Mouse (Mus musculus) MEL (cell line): ENCODE measurements at regions not wholly inside any gene's neighbourhood (a gene's known extent, or its start where the extent isn't known, plus 50 kb on each side); places are given as distances from the start of the nearest gene placed in this dataset.

Source experiments
- DNase-seq: peaks from one replicate; pipeline ENCODE4 v3.0.0; 2011; ENCODE audit warnings: low read depth, low spot score
- H3K27ac ChIP-seq: 2 replicates; pipeline ENCODE4 v1.5.1; 2012; ENCODE audit warnings: low read depth, mild to moderate bottlenecking, control low read depth, low read length, moderate library complexity; ENCODE audit not compliant: control insufficient read depth
- H3K27me3 ChIP-seq, 2 experiments: fragments of 150-350 bp in 1 of 2; sonication (generic) in 1 of 2; 2 replicates each; pipeline ENCODE4 v1.6.1; 2012; ENCODE audit warnings: low read length in 2 of 2, mild to moderate bottlenecking in 2 of 2, improper control_type of control experiment in 1 of 2, moderate library complexity in 1 of 2; ENCODE audit not compliant: insufficient read depth in 2 of 2, control insufficient read depth in 1 of 2
- H3K36me3 ChIP-seq, 2 experiments: 2 replicates each; pipeline ENCODE4 v1.6.1; 2012 to 2014; ENCODE audit warnings: low read length in 2 of 2, improper control_type of control experiment in 1 of 2, inconsistent platforms in 1 of 2, mild to moderate bottlenecking in 1 of 2; ENCODE audit not compliant: insufficient read depth in 2 of 2, control insufficient read depth in 1 of 2
- H3K4me1 ChIP-seq, 2 experiments: fragments of 150-350 bp in 1 of 2; sonication (generic) in 1 of 2; 2 replicates each; pipeline ENCODE4 v1.6.1; 2012; ENCODE audit warnings: low read length in 2 of 2, improper control_type of control experiment in 1 of 2, mild to moderate bottlenecking in 1 of 2; ENCODE audit not compliant: insufficient read depth in 2 of 2, control insufficient read depth in 1 of 2
- H3K4me3 ChIP-seq, 2 experiments: fragments of 150-350 bp in 1 of 2; sonication (generic) in 1 of 2; 2 replicates each; pipeline ENCODE4 v1.5.1; 2012; ENCODE audit warnings: low read depth in 2 of 2, low read length in 2 of 2, mild to moderate bottlenecking in 2 of 2, moderate library complexity in 2 of 2, control low read depth in 1 of 2, improper control_type of control experiment in 1 of 2; ENCODE audit not compliant: control insufficient read depth in 1 of 2, insufficient read depth in 1 of 2
- H3K79me2 ChIP-seq: 2 replicates; pipeline ENCODE4 v1.6.1; 2012; ENCODE audit warnings: mild to moderate bottlenecking, low read length, moderate library complexity; ENCODE audit not compliant: control insufficient read depth, poor library complexity, insufficient read depth
- H3K9ac ChIP-seq: 2 replicates; pipeline ENCODE4 v1.6.1; 2012; ENCODE audit warnings: low read depth, mild to moderate bottlenecking, control low read depth, low read length, moderate library complexity; ENCODE audit not compliant: control insufficient read depth, poor library complexity, severe bottlenecking
- H3K9me3 ChIP-seq: fragments of 150-350 bp; sonication (generic); replicated peaks from 2 replicates; pipeline ENCODE4 v1.6.1; 2012; ENCODE audit warnings: mild to moderate bottlenecking, low read length, improper control_type of control experiment, moderate library complexity; ENCODE audit not compliant: insufficient read depth
- BHLHE40 ChIP-seq: IDR thresholded peaks from 2 replicates; pipeline ENCODE4 v1.6.1; 2012; ENCODE audit warnings: low read depth, mild to moderate bottlenecking, inconsistent platforms, low read length, improper control_type of control experiment, borderline replicate concordance
- CHD2 ChIP-seq: IDR thresholded peaks from 2 replicates; pipeline ENCODE4 v1.6.1; 2011; ENCODE audit warnings: low read length, improper control_type of control experiment
- ELF1 ChIP-seq: IDR thresholded peaks from 2 replicates; pipeline ENCODE4 v1.6.1; 2014; ENCODE audit warnings: low read depth, mild to moderate bottlenecking, inconsistent platforms, low read length, improper control_type of control experiment, moderate library complexity
- EP300 ChIP-seq, 2 experiments: IDR thresholded peaks; 2 replicates each; pipeline ENCODE4 v1.6.1; 2011; ENCODE audit warnings: improper control_type of control experiment in 2 of 2, low read length in 2 of 2, low read depth in 1 of 2, mild to moderate bottlenecking in 1 of 2
- GABPA ChIP-seq: IDR thresholded peaks from 2 replicates; pipeline ENCODE4 v1.6.1; 2012; ENCODE audit warnings: low read depth, mild to moderate bottlenecking, inconsistent platforms, low read length, improper control_type of control experiment, moderate library complexity
- GATA1 ChIP-seq: IDR thresholded peaks from 2 replicates; pipeline ENCODE4 v1.6.1; 2011; ENCODE audit warnings: low read depth, low read length, improper control_type of control experiment
- HCFC1 ChIP-seq: IDR thresholded peaks from 2 replicates; pipeline ENCODE4 v1.6.1; 2012; ENCODE audit warnings: low read depth, mild to moderate bottlenecking, inconsistent platforms, low read length, improper control_type of control experiment, moderate library complexity
- KAT2A ChIP-seq: conservative IDR thresholded peaks from 2 replicates; pipeline ENCODE4 v1.6.1; 2012; ENCODE audit warnings: low read depth, low read length, improper control_type of control experiment, inconsistent platforms
- MAFK ChIP-seq: IDR thresholded peaks from 2 replicates; pipeline ENCODE4 v1.6.1; 2011; ENCODE audit warnings: low read depth, mild to moderate bottlenecking, low read length, improper control_type of control experiment, borderline replicate concordance
- MAZ ChIP-seq: IDR thresholded peaks from 2 replicates; pipeline ENCODE4 v1.6.1; 2012; ENCODE audit warnings: low read depth, mild to moderate bottlenecking, inconsistent platforms, low read length, improper control_type of control experiment
- MEF2A ChIP-seq: IDR thresholded peaks from 2 replicates; pipeline ENCODE4 v1.6.1; 2014; ENCODE audit warnings: low read depth, mild to moderate bottlenecking, inconsistent platforms, low read length, improper control_type of control experiment; ENCODE audit not compliant: poor library complexity, insufficient replicate concordance, severe bottlenecking; ENCODE audit errors: extremely low read depth
- MYB ChIP-seq: IDR thresholded peaks from 2 replicates; pipeline ENCODE4 v1.6.1; 2011; ENCODE audit warnings: mild to moderate bottlenecking, low read depth, low read length, improper control_type of control experiment
- MYC ChIP-seq: IDR thresholded peaks from 2 replicates; pipeline ENCODE4 v1.6.1; 2011; ENCODE audit warnings: low read depth, mild to moderate bottlenecking, low read length, improper control_type of control experiment, moderate library complexity
- NELFE ChIP-seq: IDR thresholded peaks from 2 replicates; pipeline ENCODE4 v1.6.1; 2011; ENCODE audit warnings: low read depth, low read length, improper control_type of control experiment
- NRF1 ChIP-seq: IDR thresholded peaks from 2 replicates; pipeline ENCODE4 v1.6.1; 2014; ENCODE audit warnings: low read depth, mild to moderate bottlenecking, inconsistent platforms, low read length, improper control_type of control experiment, moderate library complexity; ENCODE audit not compliant: poor library complexity, insufficient read depth, severe bottlenecking
- POLR2A ChIP-seq, 2 experiments: IDR thresholded peaks; 2 replicates each; pipeline ENCODE4 v1.6.1; 2011 to 2012; ENCODE audit warnings: low read length in 2 of 2, mild to moderate bottlenecking in 2 of 2, control low read depth in 1 of 2, improper control_type of control experiment in 1 of 2, low read depth in 1 of 2, moderate library complexity in 1 of 2; ENCODE audit not compliant: control insufficient read depth in 1 of 2, insufficient read depth in 1 of 2, poor library complexity in 1 of 2
- POLR2AphosphoS2 ChIP-seq: IDR thresholded peaks from 2 replicates; pipeline ENCODE4 v1.6.1; 2011; ENCODE audit warnings: low read length, improper control_type of control experiment
- POLR2AphosphoS5 ChIP-seq: IDR thresholded peaks from 2 replicates; pipeline ENCODE4 v1.6.1; 2012; ENCODE audit warnings: low read depth, borderline replicate concordance, mild to moderate bottlenecking, inconsistent platforms, low read length, moderate library complexity, mixed read lengths
- RAD21 ChIP-seq: IDR thresholded peaks from 2 replicates; pipeline ENCODE4 v1.6.1; 2011; ENCODE audit warnings: mild to moderate bottlenecking, low read depth, low read length, improper control_type of control experiment
- RCOR1 ChIP-seq: IDR thresholded peaks from 2 replicates; pipeline ENCODE4 v1.6.1; 2012; ENCODE audit warnings: low read depth, mild to moderate bottlenecking, inconsistent platforms, low read length, improper control_type of control experiment
- SIN3A ChIP-seq: IDR thresholded peaks from 2 replicates; pipeline ENCODE4 v1.6.1; 2012; ENCODE audit warnings: low read length, improper control_type of control experiment, inconsistent platforms
- SMC3 ChIP-seq: IDR thresholded peaks from 2 replicates; pipeline ENCODE4 v1.6.1; 2011; ENCODE audit warnings: low read depth, low read length, improper control_type of control experiment
- TAL1 ChIP-seq: IDR thresholded peaks from 2 replicates; pipeline ENCODE4 v1.6.1; 2012; ENCODE audit warnings: mild to moderate bottlenecking, inconsistent platforms, low read length, moderate library complexity, mixed read lengths
- USF1 ChIP-seq: IDR thresholded peaks from 2 replicates; pipeline ENCODE4 v1.6.1; 2014; ENCODE audit warnings: low read depth, mild to moderate bottlenecking, inconsistent platforms, low read length, improper control_type of control experiment, moderate library complexity
- USF2 ChIP-seq, 2 experiments: IDR thresholded peaks; 2 replicates each; pipeline ENCODE4 v1.6.1; 2011 to 2012; ENCODE audit warnings: improper control_type of control experiment in 2 of 2, low read length in 2 of 2, borderline replicate concordance in 1 of 2, inconsistent platforms in 1 of 2, low read depth in 1 of 2, mild to moderate bottlenecking in 1 of 2; ENCODE audit not compliant: insufficient read depth in 1 of 2
- ZC3H11A ChIP-seq: IDR thresholded peaks from 2 replicates; pipeline ENCODE4 v1.6.1; 2012; ENCODE audit warnings: low read depth, mild to moderate bottlenecking, inconsistent platforms, low read length, improper control_type of control experiment
- ZMIZ1 ChIP-seq: IDR thresholded peaks from 2 replicates; pipeline ENCODE4 v1.6.1; 2012; ENCODE audit warnings: low read depth, mild to moderate bottlenecking, inconsistent platforms, low read length, improper control_type of control experiment, moderate library complexity
- ZNF384 ChIP-seq: IDR thresholded peaks from 2 replicates; pipeline ENCODE4 v1.6.1; 2012; ENCODE audit warnings: low read depth, mild to moderate bottlenecking, inconsistent platforms, low read length, improper control_type of control experiment

DNA sequence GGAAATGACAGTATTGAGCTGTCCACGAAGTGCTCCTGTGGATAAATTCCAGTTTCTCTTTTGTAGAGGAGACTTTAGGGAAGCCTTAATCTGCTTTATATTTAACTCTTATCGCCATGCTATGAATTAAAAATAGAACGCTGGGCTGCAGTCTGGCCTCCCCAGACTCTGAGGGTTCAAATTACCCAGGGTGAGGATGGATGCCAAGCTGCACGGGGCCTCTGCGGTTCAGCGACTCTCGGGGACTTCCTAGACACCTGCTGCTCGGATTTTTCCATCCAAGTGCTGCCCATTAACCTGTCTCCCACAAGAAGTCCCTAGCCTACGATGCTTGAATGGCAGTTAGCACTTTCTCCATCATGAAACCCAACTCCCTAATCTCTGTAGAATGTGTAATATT lies 189.3 kb upstream of the Jade1 start:
- Histone ChIP-seq H3K27me3 (no peaks in the 10 kb centered on the region), H3K27ac (no peak overlapping the region), H3K4me3 (no peak overlapping the region), H3K9me3 (no peaks in the 10 kb centered on the region), H3K36me3 (no peaks in the 10 kb centered on the region), H3K9ac (no peak overlapping the region), H3K4me1 (no peaks in the 10 kb centered on the region), H3K79me2 (no peaks in the 10 kb centered on the region)
- DNase-seq, result no peak
- TF ChIP-seq SIN3A, result no peak
- TF ChIP-seq MAFK, result no peak
- TF ChIP-seq ZMIZ1, result no peak
- no peak for TF ChIP-seq NRF1
- no peak for TF ChIP-seq ELF1
- TF ChIP-seq MEF2A, result no peak
- TF ChIP-seq GABPA, result no peak
- no peak for TF ChIP-seq RAD21
- no peak for TF ChIP-seq KAT2A
- TF ChIP-seq MYC, result no peak
- TF ChIP-seq MAZ, result no peak
- no peak for TF ChIP-seq TAL1
- no peak for TF ChIP-seq CHD2
- no peak for TF ChIP-seq ZNF384
- no peak for TF ChIP-seq USF1
- TF ChIP-seq USF2 (IDR thresholded peaks at IDR 0.05; ENCODE audit: borderline replicate concordance in 1 of 2, insufficient read depth in 1 of 2, low read depth in 1 of 2, low read length in 2 of 2), result no peak
- TF ChIP-seq SMC3, result no peak
- no peak for TF ChIP-seq NELFE

- H3K4me1 ChIP-seq, result no peaks in the 10 kb centered on the region
- no peaks in the 10 kb centered on the region for H3K27me3 ChIP-seq
- no peaks in the 10 kb centered on the region for H3K9me3 ChIP-seq
- H3K9ac ChIP-seq, result no peak overlapping the region
- no peaks in the 10 kb centered on the region for H3K79me2 ChIP-seq
- no peak overlapping the region for H3K27ac ChIP-seq
- peak; percentile 26 for DNase-seq
- H3K36me3 ChIP-seq, result no peaks in the 10 kb centered on the region
- H3K4me3 ChIP-seq, result no peak overlapping the region
- no peak for TF ChIP-seq SMC3
- TF ChIP-seq SIN3A, result no peak
- no peak for TF ChIP-seq POLR2AphosphoS2
- no peak for TF ChIP-seq ELF1
- no peak for TF ChIP-seq KAT2A
- TF ChIP-seq CHD2, result no peak
- no peak for TF ChIP-seq ZC3H11A
- no peak for TF ChIP-seq EP300 (IDR thresholded peaks at IDR 0.05; ENCODE audit: low read depth in 1 of 2, low read length in 2 of 2)
- TF ChIP-seq POLR2AphosphoS5, result no peak
- no peak for TF ChIP-seq HCFC1
- TF ChIP-seq GATA1, result peak; percentile 22; the same call in 1 of the 2 replicates
- no peak for TF ChIP-seq MAFK
- no peak for TF ChIP-seq NRF1
- TF ChIP-seq MYC, result no peak
- TF ChIP-seq MEF2A, result no peak
- peak; percentile 50; the same call in 1 of the 2 replicates for TF ChIP-seq BHLHE40
- TF ChIP-seq ZMIZ1, result no peak
- no peak for TF ChIP-seq GABPA
- TF ChIP-seq MYB, result no peak
- TF ChIP-seq RCOR1, result no peak
- no peak for TF ChIP-seq ZNF384
- TF ChIP-seq USF2 (IDR thresholded peaks at IDR 0.05; ENCODE audit: borderline replicate concordance in 1 of 2, insufficient read depth in 1 of 2, low read depth in 1 of 2, low read length in 2 of 2), result no peak
- peak; percentile 17; the same call in 1 of the 2 replicates for TF ChIP-seq USF1
- no peak for TF ChIP-seq POLR2A (IDR thresholded peaks at IDR 0.05; ENCODE audit: control insufficient read depth in 1 of 2, insufficient read depth in 1 of 2, low read depth in 1 of 2, low read length in 2 of 2, poor library complexity in 1 of 2)
- no peak for TF ChIP-seq RAD21
These were observed 190.2 kb upstream of the Jade1 start for GRCm38 (mm10) chr3:41365145-41365830.
